Mouse (Mus musculus) megakaryocyte, embryonic 14.5 days (primary cell): ENCODE measurements around the gene Prkcz.

Source experiments
- FLI1 ChIP-seq: IDR thresholded peaks from 2 replicates; pipeline ENCODE4 v1.6.1; 2012; ENCODE audit warnings: low read length, inconsistent platforms, mixed read lengths
- GATA1 ChIP-seq: IDR thresholded peaks from 3 replicates; pipeline ENCODE4 v1.6.1; 2012; ENCODE audit warnings: mixed read lengths, low read length, inconsistent platforms, borderline replicate concordance

GRCm38 (mm10) chr4:155274851-155275250, 86.3 kb downstream of the Prkcz start:
- no peak for TF ChIP-seq GATA1
- TF ChIP-seq FLI1 = no peak
